Mouse (Mus musculus): Measurements from ENCODE around the gene Pxn.

DNA sequence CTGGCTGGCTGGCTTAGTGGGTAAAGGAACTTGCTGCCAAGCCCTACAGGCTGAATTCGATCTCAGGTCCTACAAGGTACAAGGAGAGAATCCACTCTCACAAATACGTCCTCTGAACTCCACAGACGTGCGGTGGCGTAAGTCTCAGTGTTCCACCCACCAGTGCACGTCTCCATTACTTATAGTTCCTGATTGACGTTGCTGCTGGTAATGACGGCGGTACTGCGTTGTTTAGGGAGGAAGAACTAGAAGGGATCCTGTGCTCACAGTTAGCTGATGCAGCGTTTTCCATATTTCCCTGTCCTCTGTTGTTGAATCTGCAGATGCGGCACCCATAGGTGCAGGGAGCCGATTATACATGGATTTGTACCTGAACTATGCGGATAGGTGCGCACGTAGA is 7.2 kb downstream of the Pxn start:
- no peak for TF ChIP-seq CTCF (IDR thresholded peaks at IDR 0.05; ENCODE audit: low read depth, low read length)
- TF ChIP-seq POLR2A (IDR thresholded peaks at IDR 0.05; ENCODE audit: extremely low read depth, insufficient read depth, low read length): no peak

Data from liver, adult 2 months (tissue).